Mouse (Mus musculus) erythroblast, embryonic 14.5 days (primary cell): Measurements from ENCODE around the gene Pias1.

Source experiments
- GATA1 ChIP-seq: IDR thresholded peaks from 2 replicates; pipeline ENCODE4 v1.6.1; 2012; ENCODE audit warnings: low read length, inconsistent platforms, mixed read lengths
- TAL1 ChIP-seq: IDR thresholded peaks from 3 replicates; pipeline ENCODE4 v1.6.1; 2012; ENCODE audit warnings: low read length, inconsistent platforms, mixed read lengths

GRCm38 (mm10) chr9:62952713-62953112 lies 35.0 kb downstream of the Pias1 start:
- no peak for TF ChIP-seq TAL1
- TF ChIP-seq GATA1: no peak
